Mouse (Mus musculus) intestine, embryonic 15.5 days (tissue): ENCODE measurements around the gene Lmbr1l. TPM values are rescaled to one million over a fixed set of nuclear protein-coding genes. Genes with fewer than 3 reads are reported as not detected.
"Not testable (repeated sequence)": the region's sequence is repeated elsewhere in the genome, so short reads cannot be mapped to it uniquely, and the experiment has no call there.

Experiments used
- ATAC-seq: fragments of 200-750 bp; cut with Nextera tagmentation; 2 replicates; pipeline ENCODE4 v1.8.0; 2017; ENCODE audit warnings: moderate TSS enrichment, moderate library complexity
- H3K27ac ChIP-seq: fragments of 300-500 bp; sonication (generic); 2 replicates; pipeline ENCODE4 v1.5.1; 2015; ENCODE audit warnings: mild to moderate bottlenecking, inconsistent platforms
- H3K27me3 ChIP-seq: fragments of 300-500 bp; sonication (generic); replicated peaks from 2 replicates; pipeline ENCODE4 v1.6.1; 2015; ENCODE audit warnings: inconsistent platforms
- H3K36me3 ChIP-seq: fragments of 300-500 bp; sonication (generic); 2 replicates; pipeline ENCODE4 v1.6.1; 2015; ENCODE audit warnings: inconsistent platforms
- H3K4me1 ChIP-seq: fragments of 300-500 bp; sonication (generic); replicated peaks from 2 replicates; pipeline ENCODE4 v1.6.1; 2015; ENCODE audit warnings: inconsistent platforms
- H3K4me2 ChIP-seq: fragments of 300-500 bp; sonication (generic); replicated peaks from 2 replicates; pipeline ENCODE4 v1.6.1; 2015; ENCODE audit warnings: mild to moderate bottlenecking, inconsistent platforms
- H3K4me3 ChIP-seq: fragments of 300-500 bp; sonication (generic); replicated peaks from 2 replicates; pipeline ENCODE4 v1.5.1; 2015; ENCODE audit warnings: inconsistent platforms
- H3K9ac ChIP-seq: fragments of 300-500 bp; sonication (generic); 2 replicates; pipeline ENCODE4 v1.6.1; 2015; ENCODE audit warnings: inconsistent platforms
- H3K9me3 ChIP-seq: fragments of 300-500 bp; sonication (generic); 2 replicates; pipeline ENCODE4 v1.6.1; 2016; ENCODE audit warnings: inconsistent platforms
- WGBS: fragments of 180-500 bp; shearing (Covaris S2); methylation state at CpG from one replicate; pipeline ENCODE4 v1.1.7; 2015; 5-methylcytosine and 5-hydroxymethylcytosine counted together
- polyA plus RNA-seq: library from polyadenylated mRNA; unstranded; fragments of >200 nt; fragmentation: Nextera tagmentation; extraction: Ambion mirVana; gene quantifications from 2 replicates; pipeline ENCODE4 v1.2.1, GENCODE M21; 2015

Lmbr1l gene
- polyA plus RNA-seq, 1 experiment from 2014 or later: 18.6 TPM

DNA sequence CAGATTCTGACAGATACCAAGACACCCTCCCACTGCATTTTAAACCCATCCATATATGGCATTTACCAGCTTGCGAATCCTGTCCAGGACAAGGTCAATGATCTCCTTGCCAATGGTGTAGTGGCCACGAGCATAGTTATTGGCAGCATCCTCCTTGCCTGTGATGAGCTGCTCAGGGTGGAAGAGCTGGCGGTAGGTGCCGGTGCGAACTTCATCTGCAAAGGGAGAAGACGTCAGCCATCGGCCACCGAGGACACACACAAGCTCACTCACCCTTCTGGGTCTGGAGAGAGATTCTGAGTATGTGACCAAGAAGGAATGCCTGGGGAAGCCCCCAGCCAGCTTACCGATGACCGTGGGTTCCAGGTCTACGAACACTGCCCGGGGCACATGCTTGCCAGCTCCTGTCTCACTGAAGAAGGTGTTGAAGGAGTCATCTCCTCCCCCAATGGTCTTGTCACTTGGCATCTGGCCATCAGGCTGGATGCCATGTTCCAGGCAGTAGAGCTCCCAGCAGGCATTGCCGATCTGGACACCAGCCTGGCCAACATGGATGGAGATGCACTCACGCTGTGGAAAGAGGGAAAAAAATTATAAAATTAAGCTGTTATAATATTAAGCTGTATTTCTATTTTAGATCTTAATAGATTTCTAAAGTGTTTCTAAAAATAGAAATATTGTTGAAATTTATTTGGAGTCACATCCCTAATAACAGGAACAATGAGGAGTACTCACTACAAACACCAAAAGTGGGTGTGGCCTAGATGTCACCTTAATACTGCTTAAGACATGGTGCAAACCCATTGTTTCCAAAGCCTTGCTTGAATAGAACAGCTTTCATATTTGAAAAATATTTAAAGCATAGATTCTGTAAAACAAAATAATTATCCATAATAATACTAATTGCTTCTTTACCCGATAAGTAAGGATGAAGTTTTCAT, 33.4 kb upstream of the Lmbr1l start:
- not testable (repeated sequence) for H3K4me1 ChIP-seq, H3K36me3 ChIP-seq, H3K27me3 ChIP-seq, H3K9me3 ChIP-seq, H3K9ac ChIP-seq, ATAC-seq, H3K27ac ChIP-seq
- Histone ChIP-seq H3K4me2 (peak overlapping the region; percentile 52), H3K4me3 (peak overlapping the region; percentile 71)
- 84% methylated on average over 11 of the region's 15 CpGs for WGBS

DNA sequence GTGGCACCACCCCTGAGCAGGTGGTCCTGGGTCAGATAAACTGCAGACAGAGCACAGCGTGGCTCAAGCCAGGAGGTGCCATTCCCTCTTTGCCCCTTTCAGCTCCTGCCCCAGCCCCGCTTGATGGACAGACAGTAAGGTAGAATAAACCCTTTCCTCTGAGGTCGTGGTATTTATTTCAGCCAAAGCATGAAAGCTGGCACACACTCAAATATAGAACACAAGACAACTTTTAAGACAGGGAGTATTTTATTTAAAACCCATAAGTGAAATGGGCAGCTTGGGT, 31.5 kb upstream of the Lmbr1l start:
- Histone ChIP-seq H3K4me3 (no peak overlapping the region), H3K4me1 (peaks cover 4% of the 10 kb centered on the region), H3K9me3 (no peaks in the 10 kb centered on the region), H3K27ac (no peak overlapping the region), H3K4me2 (no peak overlapping the region), H3K27me3 (no peaks in the 10 kb centered on the region), H3K36me3 (0 out of 2 replicates have a peak, but pooled peaks cover 4% of the 10 kb centered on the region), H3K9ac (no peak overlapping the region)
- no peak for ATAC-seq
- 64% methylated on average over 3 of the region's 3 CpGs for WGBS

DNA sequence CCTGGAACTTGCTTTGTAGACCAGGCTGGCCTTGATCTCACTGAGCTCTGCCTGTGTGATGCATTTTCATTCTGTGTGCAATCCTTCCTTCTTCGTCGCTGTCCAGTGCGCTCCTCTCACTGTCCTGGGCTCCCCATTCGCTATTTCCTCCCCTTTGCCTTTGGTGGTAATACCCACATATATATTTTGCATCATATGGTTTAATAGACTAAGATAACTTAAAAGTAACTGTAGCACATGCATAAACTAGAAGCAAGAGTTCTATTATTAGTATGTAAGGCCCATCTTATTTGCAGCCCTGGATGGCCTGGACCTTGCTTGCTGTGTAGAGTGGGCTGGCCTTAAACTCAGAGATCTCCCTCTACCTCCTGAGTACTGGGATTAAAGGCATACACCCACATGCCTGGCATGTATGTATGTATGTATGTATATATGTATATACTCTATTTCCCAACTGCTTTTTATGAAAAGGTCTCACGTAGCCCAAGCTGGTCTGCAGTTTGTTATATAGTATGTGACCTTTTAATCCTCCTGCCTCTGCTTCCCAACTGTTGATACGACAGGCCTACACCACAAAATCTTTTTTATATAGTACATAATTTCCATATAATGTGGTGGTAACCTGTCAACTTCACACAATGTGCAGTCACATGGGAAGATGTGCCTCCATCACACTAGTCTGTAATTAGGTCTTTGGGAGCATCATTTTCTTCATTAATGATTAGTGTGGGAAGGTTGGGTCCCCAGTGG, 31.0 kb upstream of the Lmbr1l start:
- WGBS: 76% methylated on average over 6 of the region's 6 CpGs
- no peaks in the 10 kb centered on the region for H3K9me3 ChIP-seq
- H3K4me3 ChIP-seq: no peak overlapping the region
- peaks cover 4% of the 10 kb centered on the region for H3K4me1 ChIP-seq
- ATAC-seq: no peak
- no peaks in the 10 kb centered on the region for H3K27me3 ChIP-seq
- H3K27ac ChIP-seq: no peak overlapping the region
- 0 out of 2 replicates have a peak, but pooled peaks cover 4% of the 10 kb centered on the region for H3K36me3 ChIP-seq
- H3K4me2 ChIP-seq: no peak overlapping the region
- no peak overlapping the region for H3K9ac ChIP-seq

DNA sequence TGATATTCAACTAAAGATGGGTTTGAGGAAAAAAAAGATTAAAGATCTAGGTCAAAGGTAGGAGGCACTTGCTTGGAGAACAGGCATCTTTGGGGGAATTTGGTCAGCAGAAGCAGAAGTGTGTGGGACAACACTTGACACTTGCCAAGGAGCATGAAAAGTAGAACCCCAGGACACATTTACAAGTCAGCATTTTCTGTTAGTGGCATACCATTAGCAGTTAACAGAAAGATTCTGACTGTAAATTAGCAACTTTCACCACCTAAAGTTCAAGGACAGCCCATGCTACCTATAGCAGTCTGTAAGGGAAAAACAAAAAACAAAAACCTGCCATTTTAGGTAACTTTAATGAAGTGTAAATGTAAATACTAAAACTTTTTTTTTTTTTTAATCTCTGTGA, 30.4 kb upstream of the Lmbr1l start:
- Histone ChIP-seq H3K9me3 (no peaks in the 10 kb centered on the region), H3K36me3 (0 out of 2 replicates have a peak, but pooled peaks cover 4% of the 10 kb centered on the region), H3K4me1 (peaks cover 4% of the 10 kb centered on the region), H3K9ac (no peak overlapping the region), H3K27me3 (no peaks in the 10 kb centered on the region), H3K4me3 (no peak overlapping the region), H3K4me2 (no peak overlapping the region), H3K27ac (no peak overlapping the region)
- ATAC-seq: no peak

GRCm38 (mm10) chr15:98947884-98948283, 29.9 kb upstream of the Lmbr1l start:
- no peak overlapping the region for H3K4me2 ChIP-seq
- 0 out of 2 replicates have a peak, but pooled peaks cover 4% of the 10 kb centered on the region for H3K36me3 ChIP-seq
- no peak overlapping the region for H3K9ac ChIP-seq
- H3K9me3 ChIP-seq: no peaks in the 10 kb centered on the region
- H3K27me3 ChIP-seq: no peaks in the 10 kb centered on the region
- WGBS: 59% methylated on average over 3 of the region's 3 CpGs
- no peak overlapping the region for H3K4me3 ChIP-seq
- no peak for ATAC-seq
- no peak overlapping the region for H3K27ac ChIP-seq
- peaks cover 4% of the 10 kb centered on the region for H3K4me1 ChIP-seq

GRCm38 (mm10) chr15:98943133-98943532, 25.1 kb upstream of the Lmbr1l start:
- Histone ChIP-seq H3K4me2 (no peak overlapping the region), H3K4me1 (no peaks in the 10 kb centered on the region), H3K4me3 (no peak overlapping the region), H3K27ac (no peak overlapping the region), H3K9ac (no peak overlapping the region), H3K27me3 (no peaks in the 10 kb centered on the region), H3K36me3 (no peaks in the 10 kb centered on the region), H3K9me3 (no peaks in the 10 kb centered on the region)
- ATAC-seq: no peak
- WGBS: 55% methylated on average over 4 of the region's 4 CpGs

DNA sequence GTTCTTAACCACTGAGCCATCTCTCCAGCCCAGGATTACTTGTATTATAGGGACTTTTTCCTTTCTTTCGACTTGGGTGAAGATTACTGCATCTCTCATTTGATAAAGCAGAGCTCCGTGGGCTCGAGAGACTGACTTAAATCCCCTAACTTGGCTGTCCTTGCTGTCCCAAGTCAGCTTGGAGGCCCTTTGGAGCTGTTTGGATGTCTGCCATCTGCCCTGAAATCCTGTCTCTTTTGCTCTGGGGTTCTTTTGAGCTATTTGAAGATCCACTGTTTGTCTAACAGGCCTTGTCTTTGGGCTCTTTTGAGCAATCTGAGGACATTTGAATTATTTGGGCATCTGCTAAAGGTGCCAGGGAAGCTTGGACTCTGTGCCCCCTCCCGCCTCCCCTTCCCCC, 24.1 kb upstream of the Lmbr1l start:
- no peak for ATAC-seq
- no peak overlapping the region for H3K9ac ChIP-seq

GRCm38 (mm10) chr15:98941539-98941938, 23.5 kb upstream of the Lmbr1l start:
- H3K27ac ChIP-seq: no peak overlapping the region
- no peak for ATAC-seq
- H3K36me3 ChIP-seq: no peaks in the 10 kb centered on the region
- H3K9ac ChIP-seq: no peak overlapping the region
- WGBS: 77% methylated on average over 2 of the region's 2 CpGs
- H3K9me3 ChIP-seq: no peaks in the 10 kb centered on the region
- H3K27me3 ChIP-seq: no peaks in the 10 kb centered on the region
- H3K4me2 ChIP-seq: no peak overlapping the region
- no peak overlapping the region for H3K4me3 ChIP-seq
- no peaks in the 10 kb centered on the region for H3K4me1 ChIP-seq

More for the DNA sequence above, 24.1 kb upstream of the Lmbr1l start:
- H3K36me3 ChIP-seq: no peaks in the 10 kb centered on the region
- WGBS: 84% methylated on average over 4 of the region's 4 CpGs
- no peaks in the 10 kb centered on the region for H3K4me1 ChIP-seq
- H3K9me3 ChIP-seq: no peaks in the 10 kb centered on the region
- H3K27ac ChIP-seq: no peak overlapping the region
- no peaks in the 10 kb centered on the region for H3K27me3 ChIP-seq
- H3K4me3 ChIP-seq: no peak overlapping the region
- no peak overlapping the region for H3K4me2 ChIP-seq

DNA sequence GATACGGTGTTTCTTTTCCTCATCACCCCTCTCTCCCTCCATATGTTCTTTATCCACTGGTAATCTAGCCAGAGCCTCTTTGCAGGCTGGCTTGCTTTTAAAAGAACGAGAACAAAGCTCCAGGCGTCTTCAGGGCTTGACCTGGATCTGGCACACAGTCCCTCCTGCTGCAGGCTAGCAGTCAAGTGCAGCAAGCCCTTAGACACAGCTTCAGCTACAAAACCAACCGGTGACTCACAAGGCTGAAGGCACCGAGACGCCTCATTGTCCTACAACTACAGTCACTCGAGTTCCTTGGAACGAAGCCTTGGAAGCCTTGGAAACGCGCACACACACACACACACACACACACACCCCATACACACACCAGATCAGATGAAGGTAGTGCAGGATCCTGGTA, 22.8 kb upstream of the Lmbr1l start:
- WGBS: 80% methylated on average over 10 of the region's 10 CpGs
- Histone ChIP-seq H3K4me1 (peaks cover 1% of the 10 kb centered on the region), H3K9me3 (no peaks in the 10 kb centered on the region), H3K4me3 (no peak overlapping the region), H3K36me3 (no peaks in the 10 kb centered on the region), H3K27me3 (no peaks in the 10 kb centered on the region), H3K4me2 (no peak overlapping the region), H3K27ac (no peak overlapping the region), H3K9ac (no peak overlapping the region)
- no peak for ATAC-seq

GRCm38 (mm10) chr15:98934217-98934839, 16.3 kb upstream of the Lmbr1l start, which contains the start of gene Tuba1b:
Gene Tuba1b, minus strand, starts transcription at chr15:98934565.
- peaks cover 11% of the 10 kb centered on the region for H3K4me1 ChIP-seq
- WGBS: under 1% methylated on average over 56 of the region's 58 CpGs
- H3K9me3 ChIP-seq: no peaks in the 10 kb centered on the region
- no peaks in the 10 kb centered on the region for H3K27me3 ChIP-seq
- H3K4me2 ChIP-seq: peak within 1 kb of the TSS; percentile 90
- peak within 1 kb of the TSS; percentile 99 for H3K27ac ChIP-seq
- H3K36me3 ChIP-seq: peaks cover 7% of the 10 kb centered on the region
- peak within 1 kb of the TSS; percentile 88 for H3K9ac ChIP-seq
- peak within 1 kb of the TSS; percentile 78 for H3K4me3 ChIP-seq
- peak; percentile 98 for ATAC-seq

GRCm38 (mm10) chr15:98933833-98934216, 15.8 kb upstream of the Lmbr1l start:
- Histone ChIP-seq H3K4me3 (peak overlapping the region; percentile 78), H3K4me1 (peaks cover 11% of the 10 kb centered on the region), H3K27me3 (no peaks in the 10 kb centered on the region), H3K4me2 (peak overlapping the region; percentile 90), H3K9ac (peak overlapping the region; percentile 88), H3K9me3 (no peaks in the 10 kb centered on the region), H3K36me3 (peaks cover 7% of the 10 kb centered on the region), H3K27ac (peak overlapping the region; percentile 99)
- under 1% methylated on average over 35 of the region's 35 CpGs for WGBS
- peak; percentile 89 for ATAC-seq

DNA sequence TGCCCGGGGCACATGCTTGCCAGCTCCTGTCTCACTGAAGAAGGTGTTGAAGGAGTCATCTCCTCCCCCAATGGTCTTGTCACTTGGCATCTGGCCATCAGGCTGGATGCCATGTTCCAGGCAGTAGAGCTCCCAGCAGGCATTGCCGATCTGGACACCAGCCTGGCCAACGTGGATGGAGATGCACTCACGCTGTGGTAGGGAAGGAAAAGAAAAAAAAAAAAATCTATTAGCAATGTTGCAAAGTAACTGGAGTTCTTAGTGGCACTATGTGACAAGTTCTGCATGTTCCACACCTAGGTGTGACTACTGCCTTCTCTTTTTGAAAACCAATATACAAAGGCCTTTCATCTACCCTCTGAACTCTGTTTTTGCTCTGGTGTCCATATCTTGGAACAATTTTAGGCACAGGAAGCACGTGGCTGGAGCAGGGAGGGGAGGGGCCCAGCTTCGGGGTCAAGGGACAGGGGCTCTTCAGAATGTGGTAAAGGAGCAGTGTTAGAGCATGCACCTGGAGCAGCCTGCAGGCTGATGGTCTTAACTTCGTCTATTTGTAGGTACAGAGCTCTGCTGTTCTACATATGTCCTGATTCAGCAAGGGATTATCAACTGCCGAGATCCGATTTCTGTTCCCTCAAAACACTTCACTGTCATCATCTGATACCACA, 15.1 kb upstream of the Lmbr1l start:
- Histone ChIP-seq H3K9ac (peak overlapping the region; percentile 88), H3K4me3 (peak overlapping the region; percentile 78), H3K27ac (peak overlapping the region; percentile 99), H3K4me2 (peak overlapping the region; percentile 90), H3K4me1 (peaks cover 11% of the 10 kb centered on the region)
- ATAC-seq: 0 out of 2 replicates have a peak, but pooled peaks have one; percentile 15
- not testable (repeated sequence) for H3K36me3 ChIP-seq, H3K27me3 ChIP-seq, H3K9me3 ChIP-seq
- 3% methylated on average over 8 of the region's 9 CpGs for WGBS
